Mouse (Mus musculus): Measurements from ENCODE around the gene Abtb2.

GRCm38 (mm10) chr2:103639701-103640100, 73.6 kb downstream of the Abtb2 start:
- TF ChIP-seq RAD21 (IDR thresholded peaks at IDR 0.05; ENCODE audit: low read depth, low read length): no peak
- TF ChIP-seq USF2 (IDR thresholded peaks at IDR 0.05; ENCODE audit: borderline replicate concordance in 1 of 2, insufficient read depth in 1 of 2, low read depth in 1 of 2, low read length in 2 of 2): no peak
- no peak for TF ChIP-seq TCF12 (IDR thresholded peaks at IDR 0.05; ENCODE audit: low read depth, low read length)
- no peak for TF ChIP-seq GABPA (IDR thresholded peaks at IDR 0.05; ENCODE audit: low read depth, low read length)
- TF ChIP-seq POLR2A (IDR thresholded peaks at IDR 0.05; ENCODE audit: control insufficient read depth in 1 of 2, insufficient read depth in 1 of 2, low read depth in 1 of 2, low read length in 2 of 2, poor library complexity in 1 of 2): no peak
- no peak for TF ChIP-seq CTCF (IDR thresholded peaks at IDR 0.05 in 2 of 3, conservative IDR thresholded peaks at IDR 0.05 in 1 of 3; ENCODE audit: control insufficient read depth in 1 of 3, insufficient read depth in 1 of 3, low read depth in 2 of 3, low read length in 3 of 3, poor library complexity in 1 of 3, severe bottlenecking in 1 of 3)
- TF ChIP-seq MEF2A (IDR thresholded peaks at IDR 0.05; ENCODE audit: extremely low read depth, insufficient replicate concordance, low read depth, low read length, poor library complexity, severe bottlenecking): no peak
- TF ChIP-seq MAX (IDR thresholded peaks at IDR 0.05; ENCODE audit: low read length): no peak

Measured in MEL (cell line).